Mouse (Mus musculus) intestine, embryonic 16.5 days (tissue): ENCODE results near the gene Scyl1. TPM values are rescaled to one million over a fixed set of nuclear protein-coding genes. Genes with fewer than 3 reads are reported as not detected.

Experiments
- ATAC-seq: fragments of 200-750 bp; cut with Nextera tagmentation; 2 replicates; pipeline ENCODE4 v1.8.0; 2017; ENCODE audit warnings: moderate TSS enrichment, moderate library complexity
- H3K27ac ChIP-seq: fragments of 300-500 bp; sonication (generic); 2 replicates; pipeline ENCODE4 v1.5.1; 2014; ENCODE audit warnings: mild to moderate bottlenecking, low read length
- H3K27me3 ChIP-seq: fragments of 300-500 bp; sonication (generic); replicated peaks from 2 replicates; pipeline ENCODE4 v1.6.1; 2014; ENCODE audit warnings: low read length, control low read depth, mixed read lengths; ENCODE audit not compliant: control insufficient read depth, insufficient read depth
- H3K36me3 ChIP-seq: fragments of 300-500 bp; sonication (generic); 2 replicates; pipeline ENCODE4 v1.6.1; 2014; ENCODE audit warnings: low read length, control low read depth; ENCODE audit not compliant: control insufficient read depth, insufficient read depth
- H3K4me1 ChIP-seq: fragments of 300-500 bp; sonication (generic); 2 replicates; pipeline ENCODE4 v1.6.1; 2014; ENCODE audit warnings: low read length, control low read depth, mixed read lengths; ENCODE audit not compliant: control insufficient read depth, insufficient read depth
- H3K4me2 ChIP-seq: fragments of 300-500 bp; sonication (generic); 2 replicates; pipeline ENCODE4 v1.6.1; 2014; ENCODE audit warnings: low read depth, low read length, control low read depth
- H3K4me3 ChIP-seq: fragments of 300-500 bp; sonication (generic); 2 replicates; pipeline ENCODE4 v1.5.1; 2014; ENCODE audit warnings: mild to moderate bottlenecking, low read length
- H3K9ac ChIP-seq: fragments of 300-500 bp; sonication (generic); 2 replicates; pipeline ENCODE4 v1.6.1; 2014; ENCODE audit warnings: low read depth, low read length
- H3K9me3 ChIP-seq: fragments of 300-500 bp; sonication (generic); 2 replicates; pipeline ENCODE4 v1.6.1; 2016; ENCODE audit warnings: low read length, control low read depth; ENCODE audit not compliant: control insufficient read depth
- WGBS: fragments of 180-500 bp; shearing (Covaris S2); extraction: QIAGEN DNeasy Blood & Tissue Kit; methylation state at CpG from one replicate; pipeline ENCODE4 v1.1.7; 2014; 5-methylcytosine and 5-hydroxymethylcytosine counted together
- polyA plus RNA-seq: library from polyadenylated mRNA; unstranded; fragments of >200 nt; fragmentation: Nextera tagmentation; extraction: Ambion mirVana; gene quantifications from 2 replicates; pipeline ENCODE4 v1.2.1, GENCODE M21; 2015

Gene Scyl1
- polyA plus RNA-seq, 1 experiment from 2014 or later = 58.9 TPM

GRCm38 (mm10) chr19:5811771-5812504 is 40.7 kb upstream of the Scyl1 start:
- Histone ChIP-seq H3K4me1 (peaks cover 65% of the 10 kb centered on the region), H3K27me3 (no peaks in the 10 kb centered on the region), H3K27ac (peak overlapping the region; percentile 97), H3K9me3 (no peaks in the 10 kb centered on the region), H3K4me2 (peak overlapping the region; percentile 3; the same call in 1 of the 2 replicates), H3K36me3 (no peaks in the 10 kb centered on the region), H3K9ac (no peak overlapping the region), H3K4me3 (no peak overlapping the region)
- 48% methylated on average over 7 of the region's 7 CpGs for WGBS
- peak; percentile 53 for ATAC-seq

DNA sequence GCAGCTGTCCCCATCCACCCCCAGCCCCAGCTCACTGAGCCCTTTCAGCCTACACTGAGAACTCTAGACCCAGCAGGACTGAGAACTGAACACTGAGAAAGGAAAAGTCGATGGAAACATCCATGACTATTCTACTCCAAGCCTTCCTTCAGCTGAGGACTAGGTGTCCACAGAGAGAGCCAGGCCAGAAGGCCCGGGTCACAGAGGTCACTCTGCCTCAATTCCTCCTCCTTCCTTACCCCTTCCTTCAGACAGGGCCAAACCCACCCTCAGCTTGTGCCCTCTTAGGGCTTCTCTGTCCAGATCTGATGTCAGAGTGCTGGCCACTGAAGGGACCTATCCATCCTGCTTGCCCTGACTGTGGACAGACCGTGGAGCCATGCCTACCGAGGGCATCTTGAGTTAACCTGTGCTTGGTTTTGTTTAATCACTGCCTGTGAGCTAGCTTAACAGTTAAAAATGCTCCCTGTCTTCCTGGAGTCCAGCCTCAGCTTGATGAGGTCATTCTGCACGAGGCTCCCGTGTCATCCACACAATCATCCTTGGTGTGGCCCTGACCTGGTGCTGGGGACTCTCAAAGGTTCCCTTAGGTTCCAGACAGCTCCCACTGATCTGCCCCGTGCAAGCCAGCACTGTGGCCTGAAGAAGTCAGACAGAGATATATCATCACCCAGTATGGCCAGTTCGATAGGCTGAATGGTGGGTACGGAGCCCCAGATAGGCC is 39.8 kb upstream of the Scyl1 start:
- H3K27ac ChIP-seq = peak overlapping the region; percentile 97
- 51% methylated on average over 9 of the region's 9 CpGs for WGBS
- H3K4me3 ChIP-seq = no peak overlapping the region
- no peaks in the 10 kb centered on the region for H3K36me3 ChIP-seq
- no peaks in the 10 kb centered on the region for H3K9me3 ChIP-seq
- no peaks in the 10 kb centered on the region for H3K27me3 ChIP-seq
- peak; percentile 21 for ATAC-seq
- peak overlapping the region; percentile 52 for H3K9ac ChIP-seq
- H3K4me2 ChIP-seq = peak overlapping the region; percentile 2; the same call in 1 of the 2 replicates
- H3K4me1 ChIP-seq = peaks cover 71% of the 10 kb centered on the region

DNA sequence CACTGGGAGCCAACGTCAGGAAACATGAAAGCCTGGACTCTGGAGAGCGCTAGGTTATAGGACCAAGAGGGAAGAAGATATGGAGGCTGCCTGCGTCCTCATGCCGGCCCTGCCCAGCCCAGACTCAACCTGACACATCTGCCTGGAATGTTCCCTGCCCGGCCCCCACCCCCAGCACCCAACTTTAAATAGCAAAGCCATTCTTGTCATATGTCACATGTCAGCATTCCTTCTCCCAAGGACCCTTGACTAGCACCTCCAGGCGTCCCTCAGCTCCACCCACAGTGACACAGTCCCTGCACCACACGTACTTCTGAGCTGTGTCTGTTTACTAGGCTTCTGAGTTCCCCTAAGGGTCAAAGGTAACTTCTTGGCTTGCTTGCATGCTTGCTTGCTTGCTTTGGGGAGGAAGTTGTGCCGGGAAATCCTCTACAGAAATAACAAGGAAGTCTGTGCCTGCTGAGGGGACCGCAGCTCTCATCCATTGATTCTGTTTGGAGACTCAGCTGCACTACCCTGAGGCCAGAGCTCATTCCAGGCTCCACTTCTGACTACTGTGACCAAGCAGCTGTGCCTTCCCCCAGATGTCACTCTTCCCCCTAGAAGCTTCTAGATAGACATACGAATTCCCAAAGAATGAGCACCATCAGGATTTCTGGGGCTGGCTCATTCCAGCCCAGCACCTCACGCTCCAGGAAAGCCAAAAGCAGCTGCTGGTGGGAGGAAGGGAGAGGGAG is 39.1 kb upstream of the Scyl1 start:
- Histone ChIP-seq H3K27ac (peak overlapping the region; percentile 97), H3K4me2 (peak overlapping the region; percentile 26), H3K4me1 (peaks cover 72% of the 10 kb centered on the region), H3K36me3 (no peaks in the 10 kb centered on the region), H3K9ac (peak overlapping the region; percentile 52), H3K4me3 (no peak overlapping the region), H3K9me3 (no peaks in the 10 kb centered on the region), H3K27me3 (no peaks in the 10 kb centered on the region)
- 17% methylated on average over 11 of the region's 11 CpGs for WGBS
- peak; percentile 85 for ATAC-seq

GRCm38 (mm10) chr19:5809712-5810089 is 38.5 kb upstream of the Scyl1 start:
- peak overlapping the region; percentile 97 for H3K27ac ChIP-seq
- H3K36me3 ChIP-seq = no peaks in the 10 kb centered on the region
- WGBS = 40% methylated on average over 7 of the region's 7 CpGs
- H3K9ac ChIP-seq = peak overlapping the region; percentile 49; the same call in 1 of the 2 replicates
- no peaks in the 10 kb centered on the region for H3K9me3 ChIP-seq
- H3K4me1 ChIP-seq = peaks cover 70% of the 10 kb centered on the region
- no peaks in the 10 kb centered on the region for H3K27me3 ChIP-seq
- ATAC-seq = peak; percentile 51
- H3K4me2 ChIP-seq = peak overlapping the region; percentile 26; the same call in 1 of the 2 replicates
- H3K4me3 ChIP-seq = no peak overlapping the region

- Histone ChIP-seq H3K9me3 (no peaks in the 10 kb centered on the region), H3K36me3 (no peaks in the 10 kb centered on the region), H3K4me2 (peak overlapping the region; percentile 26; the same call in 1 of the 2 replicates), H3K4me1 (peaks cover 75% of the 10 kb centered on the region), H3K27me3 (no peaks in the 10 kb centered on the region), H3K27ac (peak overlapping the region; percentile 97), H3K9ac (peak overlapping the region; percentile 49; the same call in 1 of the 2 replicates), H3K4me3 (no peak overlapping the region)
- WGBS = 56% methylated on average over 14 of the region's 14 CpGs
- no peak for ATAC-seq
These were observed 37.9 kb upstream of the Scyl1 start for GRCm38 (mm10) chr19:5808955-5809711.

- 78% methylated on average over 2 of the region's 3 CpGs for WGBS
These were observed 36.5 kb upstream of the Scyl1 start for GRCm38 (mm10) chr19:5807740-5808139.

DNA sequence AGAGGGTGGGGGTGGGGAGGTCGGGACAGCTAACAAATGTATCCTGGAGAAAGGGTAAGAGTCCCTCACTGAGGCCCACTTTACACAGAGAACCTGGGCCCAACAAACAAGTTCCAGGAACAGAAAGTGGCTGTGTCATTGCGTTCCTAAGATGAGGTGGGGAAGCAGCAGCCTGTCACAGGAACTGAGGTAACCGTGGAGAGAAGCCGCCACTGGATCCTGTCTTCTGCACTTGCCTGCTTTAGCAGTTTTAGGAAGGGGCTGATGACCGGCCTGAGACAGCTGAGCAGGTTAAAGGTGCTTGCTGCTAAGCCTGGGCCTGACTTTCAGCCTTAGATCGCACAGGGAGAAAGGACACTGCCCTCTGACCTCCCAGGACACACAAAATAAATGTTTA is 35.6 kb upstream of the Scyl1 start:
- Histone ChIP-seq H3K27ac (peak overlapping the region; percentile 87), H3K4me2 (no peak overlapping the region), H3K9ac (peak overlapping the region; percentile 36; the same call in 1 of the 2 replicates), H3K36me3 (no peaks in the 10 kb centered on the region), H3K4me1 (peaks cover 71% of the 10 kb centered on the region), H3K4me3 (no peak overlapping the region), H3K9me3 (no peaks in the 10 kb centered on the region), H3K27me3 (no peaks in the 10 kb centered on the region)
- WGBS = 37% methylated on average over 6 of the region's 6 CpGs
- ATAC-seq = no peak

More at GRCm38 (mm10) chr19:5807740-5808139, 36.5 kb upstream of the Scyl1 start:
- Histone ChIP-seq H3K4me1 (peaks cover 78% of the 10 kb centered on the region), H3K4me3 (no peak overlapping the region), H3K27ac (peak overlapping the region; percentile 87), H3K9ac (no peak overlapping the region), H3K27me3 (no peaks in the 10 kb centered on the region), H3K4me2 (no peak overlapping the region), H3K36me3 (no peaks in the 10 kb centered on the region), H3K9me3 (no peaks in the 10 kb centered on the region)
- no peak for ATAC-seq

- no peak for ATAC-seq
- H3K4me2 ChIP-seq = 0 out of 2 replicates have a peak overlapping the region, but pooled peaks have one; percentile 6
- no peaks in the 10 kb centered on the region for H3K36me3 ChIP-seq
- WGBS = 6% methylated on average over 8 of the region's 8 CpGs
- peak overlapping the region; percentile 87 for H3K27ac ChIP-seq
- peak overlapping the region; percentile 36 for H3K9ac ChIP-seq
- H3K4me3 ChIP-seq = no peak overlapping the region
- H3K4me1 ChIP-seq = peaks cover 65% of the 10 kb centered on the region
- H3K27me3 ChIP-seq = no peaks in the 10 kb centered on the region
- no peaks in the 10 kb centered on the region for H3K9me3 ChIP-seq
These were observed 35.0 kb upstream of the Scyl1 start for GRCm38 (mm10) chr19:5806051-5806808.
